Mouse (Mus musculus): Measurements from ENCODE around the gene Epn2. TPM values are rescaled to one million over a fixed set of nuclear protein-coding genes. Genes with fewer than 3 reads are reported as not detected.

The Epn2 gene
- polyA plus RNA-seq, 1 experiment from 2014 or later = 28.0 TPM

GRCm38 (mm10) chr11:61487401-61487800, 92.1 kb downstream of the Epn2 start:
- H3K36me3 ChIP-seq (ENCODE audit: control insufficient read depth, insufficient read depth, low read length) = peaks cover 50% of the 10 kb centered on the region
- ATAC-seq (ENCODE audit: low read depth) = no peak
- H3K4me2 ChIP-seq (ENCODE audit: low read depth, low read length) = peak overlapping the region; percentile 70
- H3K27me3 ChIP-seq (replicated peaks; ENCODE audit: control insufficient read depth, insufficient read depth, low read length) = no peaks in the 10 kb centered on the region
- 0 out of 2 replicates have a peak overlapping the region, but pooled peaks have one; percentile 48 for H3K27ac ChIP-seq (replicated peaks; ENCODE audit: low read depth, low read length)
- peaks cover 47% of the 10 kb centered on the region for H3K4me1 ChIP-seq (ENCODE audit: control insufficient read depth, insufficient read depth, low read length)
- 0 out of 2 replicates have a peak overlapping the region, but pooled peaks have one; percentile 72 for H3K9ac ChIP-seq (ENCODE audit: low read depth, low read length)
- H3K9me3 ChIP-seq (ENCODE audit: control insufficient read depth, low read length) = no peaks in the 10 kb centered on the region
- WGBS = 36% methylated on average over 2 of the region's 2 CpGs
- DNase-seq (ENCODE audit: low spot score) = peak; percentile 66
- H3K4me3 ChIP-seq (ENCODE audit: low read depth, low read length) = peak overlapping the region; percentile 48

DNA sequence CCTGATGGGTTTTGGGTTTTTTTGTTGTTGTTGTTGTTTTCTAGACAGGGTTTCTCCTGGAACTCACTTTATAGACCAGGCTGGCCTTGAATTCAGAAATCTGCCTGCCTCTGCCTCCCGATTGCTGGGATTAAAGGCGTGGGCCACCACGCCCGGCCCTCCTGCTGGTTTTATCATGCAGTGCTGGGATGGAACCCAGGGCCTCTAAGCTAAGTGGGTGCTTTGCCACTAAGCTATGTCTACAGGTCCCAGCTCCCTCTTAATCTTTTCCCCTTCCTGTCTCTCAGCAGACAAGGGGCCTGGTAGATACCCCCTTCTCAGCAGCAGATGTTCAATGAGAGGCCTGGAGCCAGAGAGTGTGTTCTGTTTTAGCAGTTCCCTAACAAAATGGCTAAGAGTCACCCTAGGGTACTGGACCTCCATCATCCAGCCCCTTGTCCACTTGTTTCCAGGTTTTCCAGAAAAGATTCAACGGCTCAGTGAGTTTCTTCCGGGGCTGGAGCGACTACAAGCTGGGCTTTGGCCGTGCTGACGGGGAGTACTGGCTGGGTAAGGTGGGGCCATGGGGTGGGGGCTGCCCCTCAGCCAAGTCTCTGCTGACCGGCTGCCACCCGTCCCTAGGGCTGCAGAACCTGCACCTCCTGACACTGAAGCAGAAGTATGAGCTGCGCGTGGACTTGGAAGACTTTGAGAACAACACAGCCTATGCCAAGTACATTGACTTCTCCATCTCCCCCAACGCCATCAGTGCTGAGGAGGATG, 92.8 kb downstream of the Epn2 start:
- no peaks in the 10 kb centered on the region for H3K9me3 ChIP-seq (ENCODE audit: control insufficient read depth, low read length)
- no peaks in the 10 kb centered on the region for H3K27me3 ChIP-seq (replicated peaks; ENCODE audit: control insufficient read depth, insufficient read depth, low read length)
- H3K36me3 ChIP-seq (ENCODE audit: control insufficient read depth, insufficient read depth, low read length) = peaks cover 43% of the 10 kb centered on the region
- DNase-seq (ENCODE audit: low spot score) = no peak
- H3K4me3 ChIP-seq (ENCODE audit: low read depth, low read length) = peak overlapping the region; percentile 48
- ATAC-seq (ENCODE audit: low read depth) = no peak
- 85% methylated on average over 14 of the region's 14 CpGs for WGBS
- peak overlapping the region; percentile 72 for H3K9ac ChIP-seq (ENCODE audit: low read depth, low read length)
- H3K4me1 ChIP-seq (ENCODE audit: control insufficient read depth, insufficient read depth, low read length) = peaks cover 50% of the 10 kb centered on the region
- peak overlapping the region; percentile 94 for H3K27ac ChIP-seq (replicated peaks; ENCODE audit: low read depth, low read length)
- H3K4me2 ChIP-seq (ENCODE audit: low read depth, low read length) = peak overlapping the region; percentile 70

GRCm38 (mm10) chr11:61485541-61486457, 93.7 kb downstream of the Epn2 start:
- H3K27ac ChIP-seq (replicated peaks; ENCODE audit: low read depth, low read length) = peak overlapping the region; percentile 94
- peaks cover 54% of the 10 kb centered on the region for H3K4me1 ChIP-seq (ENCODE audit: control insufficient read depth, insufficient read depth, low read length)
- 25% methylated on average over 21 of the region's 22 CpGs for WGBS
- H3K9ac ChIP-seq (ENCODE audit: low read depth, low read length) = peak overlapping the region; percentile 72
- H3K36me3 ChIP-seq (ENCODE audit: control insufficient read depth, insufficient read depth, low read length) = peaks cover 34% of the 10 kb centered on the region
- no peaks in the 10 kb centered on the region for H3K9me3 ChIP-seq (ENCODE audit: control insufficient read depth, low read length)
- peak overlapping the region; percentile 70 for H3K4me2 ChIP-seq (ENCODE audit: low read depth, low read length)
- peak overlapping the region; percentile 48 for H3K4me3 ChIP-seq (ENCODE audit: low read depth, low read length)
- no peaks in the 10 kb centered on the region for H3K27me3 ChIP-seq (replicated peaks; ENCODE audit: control insufficient read depth, insufficient read depth, low read length)
- ATAC-seq (ENCODE audit: low read depth) (no peak), DNase-seq (ENCODE audit: low spot score) (no peak)

DNA sequence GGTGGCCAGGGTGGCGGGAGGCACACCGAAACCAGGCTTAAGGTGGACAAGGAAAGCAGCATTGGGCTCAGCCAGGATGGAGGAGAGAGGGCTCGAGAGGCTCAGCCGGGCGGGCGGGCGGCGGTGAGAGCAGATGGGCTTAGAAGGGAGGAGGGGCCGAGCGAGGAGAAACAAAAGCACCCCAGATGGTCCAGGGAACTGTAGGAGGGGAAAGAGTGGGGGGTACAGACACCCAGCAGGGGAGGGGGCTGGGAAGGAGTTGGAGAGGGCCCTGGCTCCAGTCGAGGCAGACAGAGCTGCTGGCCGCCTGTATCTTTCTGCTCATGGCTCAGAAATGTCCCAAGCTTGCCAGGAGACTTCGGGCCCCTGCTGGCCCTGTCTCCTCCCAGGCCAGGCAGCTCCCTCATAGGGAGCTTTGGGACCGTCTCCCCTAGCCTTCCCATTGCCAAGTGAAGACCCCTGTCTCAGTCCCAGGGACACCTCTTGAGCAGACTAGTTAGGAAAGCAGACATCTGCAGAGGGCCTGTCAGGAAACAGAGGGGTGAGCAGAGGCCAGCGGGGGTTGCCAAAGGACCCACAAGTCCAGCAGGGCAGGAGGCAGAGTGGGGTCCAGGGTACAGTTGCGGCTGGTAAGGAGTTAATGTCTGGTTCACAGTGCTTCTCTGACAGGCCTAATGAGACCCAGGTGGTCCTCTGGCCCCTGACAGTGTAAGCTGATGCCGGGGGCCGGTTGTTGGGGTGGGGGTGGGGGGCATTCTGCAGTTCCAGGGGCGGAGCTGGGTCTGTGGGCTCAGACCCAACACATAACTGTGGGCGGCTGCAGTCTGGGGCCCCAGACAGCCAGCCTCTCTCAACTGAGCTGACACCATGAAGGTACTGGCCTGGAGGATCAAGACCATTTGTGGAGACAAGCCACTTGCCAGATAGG, 94.6 kb downstream of the Epn2 start, which contains the start of gene Mfap4:
Gene Mfap4 (plus strand): TSS at position 819 of the 928 bp plus-strand sequence.
- peak within 1 kb of the TSS; percentile 70 for H3K4me2 ChIP-seq (ENCODE audit: low read depth, low read length)
- H3K27me3 ChIP-seq (replicated peaks; ENCODE audit: control insufficient read depth, insufficient read depth, low read length) = no peaks in the 10 kb centered on the region
- DNase-seq (ENCODE audit: low spot score) (peak; percentile 96), ATAC-seq (ENCODE audit: low read depth) (peak; percentile 89)
- no peaks in the 10 kb centered on the region for H3K9me3 ChIP-seq (ENCODE audit: control insufficient read depth, low read length)
- peaks cover 54% of the 10 kb centered on the region for H3K4me1 ChIP-seq (ENCODE audit: control insufficient read depth, insufficient read depth, low read length)
- peak within 1 kb of the TSS; percentile 94 for H3K27ac ChIP-seq (replicated peaks; ENCODE audit: low read depth, low read length)
- H3K9ac ChIP-seq (ENCODE audit: low read depth, low read length) = peak within 1 kb of the TSS; percentile 72
- H3K4me3 ChIP-seq (ENCODE audit: low read depth, low read length) = peak within 1 kb of the TSS; percentile 48
- WGBS = 7% methylated on average over 17 of the region's 20 CpGs
- H3K36me3 ChIP-seq (ENCODE audit: control insufficient read depth, insufficient read depth, low read length) = peaks cover 25% of the 10 kb centered on the region

GRCm38 (mm10) chr11:61484256-61484612, 95.3 kb downstream of the Epn2 start:
- peaks cover 54% of the 10 kb centered on the region for H3K4me1 ChIP-seq (ENCODE audit: control insufficient read depth, insufficient read depth, low read length)
- WGBS = 7% methylated on average over 10 of the region's 10 CpGs
- peak overlapping the region; percentile 94 for H3K27ac ChIP-seq (replicated peaks; ENCODE audit: low read depth, low read length)
- no peaks in the 10 kb centered on the region for H3K9me3 ChIP-seq (ENCODE audit: control insufficient read depth, low read length)
- H3K4me2 ChIP-seq (ENCODE audit: low read depth, low read length) = peak overlapping the region; percentile 70
- H3K36me3 ChIP-seq (ENCODE audit: control insufficient read depth, insufficient read depth, low read length) = peaks cover 19% of the 10 kb centered on the region
- DNase-seq (ENCODE audit: low spot score) = no peak
- H3K27me3 ChIP-seq (replicated peaks; ENCODE audit: control insufficient read depth, insufficient read depth, low read length) = no peaks in the 10 kb centered on the region
- H3K4me3 ChIP-seq (ENCODE audit: low read depth, low read length) = peak overlapping the region; percentile 48; the same call in 1 of the 2 replicates
- no peak for ATAC-seq (ENCODE audit: low read depth)
- peak overlapping the region; percentile 72 for H3K9ac ChIP-seq (ENCODE audit: low read depth, low read length)

DNA sequence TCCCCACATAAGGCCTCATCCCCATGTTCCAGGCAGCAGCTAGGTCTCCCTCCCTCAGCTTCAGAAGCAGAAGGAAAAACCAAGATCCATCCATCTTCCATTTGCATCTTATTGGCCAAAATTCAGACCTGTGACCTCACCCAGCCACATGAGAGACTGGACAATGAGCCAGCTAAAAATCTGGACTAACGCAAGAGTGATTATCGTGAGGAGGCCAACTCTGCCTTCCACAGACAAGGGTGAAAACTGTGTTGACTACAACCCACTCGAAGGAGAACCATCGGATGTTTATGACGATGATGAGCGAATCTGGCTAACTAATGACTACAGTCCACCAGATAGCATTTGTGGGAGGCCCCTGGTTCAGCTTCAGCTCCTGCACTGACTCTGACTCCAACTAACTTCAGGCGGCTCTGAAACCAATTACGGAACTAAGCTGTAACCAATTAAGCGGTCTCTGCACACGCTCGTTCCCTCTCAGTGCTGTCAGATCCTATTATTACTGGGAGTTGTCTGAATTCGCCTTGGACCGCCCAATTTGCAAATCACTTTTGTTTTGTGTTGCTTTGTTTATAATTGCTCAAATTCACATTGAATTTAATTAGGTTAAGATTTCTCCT, 96.2 kb downstream of the Epn2 start:
- DNase-seq (ENCODE audit: low spot score) (peak; percentile 91), ATAC-seq (ENCODE audit: low read depth) (no peak)
- no peaks in the 10 kb centered on the region for H3K9me3 ChIP-seq (ENCODE audit: control insufficient read depth, low read length)
- WGBS = 45% methylated on average over 13 of the region's 13 CpGs
- H3K4me1 ChIP-seq (ENCODE audit: control insufficient read depth, insufficient read depth, low read length) = peaks cover 54% of the 10 kb centered on the region
- peaks cover 10% of the 10 kb centered on the region for H3K36me3 ChIP-seq (ENCODE audit: control insufficient read depth, insufficient read depth, low read length)
- peak overlapping the region; percentile 94 for H3K27ac ChIP-seq (replicated peaks; ENCODE audit: low read depth, low read length)
- H3K4me2 ChIP-seq (ENCODE audit: low read depth, low read length) = peak overlapping the region; percentile 15
- 0 out of 2 replicates have a peak overlapping the region, but pooled peaks have one; percentile 4 for H3K9ac ChIP-seq (ENCODE audit: low read depth, low read length)
- no peak overlapping the region for H3K4me3 ChIP-seq (ENCODE audit: low read depth, low read length)
- no peaks in the 10 kb centered on the region for H3K27me3 ChIP-seq (replicated peaks; ENCODE audit: control insufficient read depth, insufficient read depth, low read length)

GRCm38 (mm10) chr11:61481239-61482090, 98.0 kb downstream of the Epn2 start:
- H3K4me2 ChIP-seq (ENCODE audit: low read depth, low read length) = no peak overlapping the region
- H3K4me3 ChIP-seq (ENCODE audit: low read depth, low read length) = no peak overlapping the region
- peak overlapping the region; percentile 7; the same call in 1 of the 2 replicates for H3K27ac ChIP-seq (replicated peaks; ENCODE audit: low read depth, low read length)
- whole genome bisulfite sequencing = 59% methylated on average over 9 of the region's 9 CpGs
- peaks cover 46% of the 10 kb centered on the region for H3K4me1 ChIP-seq (ENCODE audit: control insufficient read depth, insufficient read depth, low read length)
- no peaks in the 10 kb centered on the region for H3K36me3 ChIP-seq (ENCODE audit: control insufficient read depth, insufficient read depth, low read length)
- ATAC-seq (ENCODE audit: low read depth) (no peak), DNase-seq (ENCODE audit: low spot score) (no peak)
- no peaks in the 10 kb centered on the region for H3K9me3 ChIP-seq (ENCODE audit: control insufficient read depth, low read length)
- H3K27me3 ChIP-seq (replicated peaks; ENCODE audit: control insufficient read depth, insufficient read depth, low read length) = no peaks in the 10 kb centered on the region
- no peak overlapping the region for H3K9ac ChIP-seq (ENCODE audit: low read depth, low read length)

Data from embryonic facial prominence, embryonic 14.5 days (tissue).